Mouse (Mus musculus): Measurements from ENCODE around the gene Fam213b. TPM values are rescaled to one million over a fixed set of nuclear protein-coding genes. Genes with fewer than 3 reads are reported as not detected.

The Fam213b gene
- total RNA-seq, 1 experiment from 2014 or later, result 0.87 TPM

- ATAC-seq (replicated peaks; ENCODE audit: low read depth, poor library complexity, severe bottlenecking), result no peak
Measured at GRCm38 (mm10) chr4:154887593-154888250, 11.2 kb downstream of the Fam213b start.

GRCm38 (mm10) chr4:154886876-154887592, 11.9 kb downstream of the Fam213b start:
- ATAC-seq (replicated peaks; ENCODE audit: low read depth, poor library complexity, severe bottlenecking), result no peak

DNA sequence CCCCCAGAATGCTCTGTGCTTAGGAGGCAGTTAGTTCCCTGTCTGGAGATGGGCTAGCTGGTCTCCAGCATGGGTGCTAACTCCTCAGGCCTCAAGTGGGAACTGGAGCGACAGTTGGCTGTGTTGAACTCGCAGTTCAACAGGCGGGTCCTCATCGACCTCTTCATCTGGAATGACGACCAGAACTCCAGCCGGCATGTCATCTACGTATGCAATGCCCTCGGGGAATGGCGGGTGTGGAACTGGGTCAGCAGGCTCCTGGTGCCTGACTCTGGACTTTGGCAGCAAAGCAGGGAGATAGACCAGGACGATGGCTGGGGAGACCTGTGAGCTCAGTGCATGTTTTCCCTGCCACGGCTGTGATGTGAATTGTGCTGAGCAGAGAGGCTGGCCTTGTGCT, 13.5 kb downstream of the Fam213b start:
- ATAC-seq (replicated peaks; ENCODE audit: low read depth, poor library complexity, severe bottlenecking), result no peak

DNA sequence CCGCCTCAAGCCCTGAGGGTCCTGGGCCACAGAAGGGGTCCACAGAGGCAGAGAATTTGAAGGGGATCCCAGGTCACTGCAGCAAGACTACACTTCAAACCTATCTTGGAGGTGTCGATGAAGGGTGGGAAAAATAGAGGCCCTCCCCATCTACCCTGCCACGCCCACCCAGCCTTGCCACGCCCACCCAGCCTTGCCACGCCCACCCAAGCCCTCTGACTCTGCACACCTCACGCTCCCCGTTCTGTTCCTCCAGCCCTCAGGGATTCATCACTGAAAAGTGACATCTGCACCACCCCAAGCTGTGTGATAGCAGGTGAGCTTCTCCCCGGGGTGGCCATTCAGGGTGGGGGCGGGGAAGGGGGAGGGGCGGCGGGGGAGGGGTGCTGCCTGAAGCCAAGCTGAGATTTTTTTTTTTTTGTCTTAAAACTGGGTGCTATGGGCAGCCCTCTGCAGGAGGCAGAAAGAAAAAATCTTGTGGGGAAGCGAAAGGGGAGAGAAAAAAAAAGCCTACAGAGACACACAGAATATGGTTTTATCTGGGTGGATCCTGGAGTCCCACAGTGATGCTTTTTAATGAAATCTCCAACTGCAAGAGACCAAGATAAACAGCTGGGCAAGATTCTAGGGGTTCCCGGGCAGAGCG, 16.8 kb downstream of the Fam213b start:
- no peak for ATAC-seq (replicated peaks; ENCODE audit: low read depth, poor library complexity, severe bottlenecking)

GRCm38 (mm10) chr4:154880730-154881129, 18.2 kb downstream of the Fam213b start:
- ATAC-seq (replicated peaks; ENCODE audit: low read depth, poor library complexity, severe bottlenecking), result peak; percentile 71

- peak; percentile 95 for ATAC-seq (replicated peaks; ENCODE audit: low read depth, poor library complexity, severe bottlenecking)
Measured at GRCm38 (mm10) chr4:154877864-154878548, 20.9 kb downstream of the Fam213b start.

- no peak for ATAC-seq (replicated peaks; ENCODE audit: low read depth, poor library complexity, severe bottlenecking)
Measured at GRCm38 (mm10) chr4:154873186-154873585, 25.7 kb downstream of the Fam213b start.

GRCm38 (mm10) chr4:154871757-154872251, 27.1 kb downstream of the Fam213b start:
- ATAC-seq (replicated peaks; ENCODE audit: low read depth, poor library complexity, severe bottlenecking), result no peak; the same call in 1 of the 2 replicates

DNA sequence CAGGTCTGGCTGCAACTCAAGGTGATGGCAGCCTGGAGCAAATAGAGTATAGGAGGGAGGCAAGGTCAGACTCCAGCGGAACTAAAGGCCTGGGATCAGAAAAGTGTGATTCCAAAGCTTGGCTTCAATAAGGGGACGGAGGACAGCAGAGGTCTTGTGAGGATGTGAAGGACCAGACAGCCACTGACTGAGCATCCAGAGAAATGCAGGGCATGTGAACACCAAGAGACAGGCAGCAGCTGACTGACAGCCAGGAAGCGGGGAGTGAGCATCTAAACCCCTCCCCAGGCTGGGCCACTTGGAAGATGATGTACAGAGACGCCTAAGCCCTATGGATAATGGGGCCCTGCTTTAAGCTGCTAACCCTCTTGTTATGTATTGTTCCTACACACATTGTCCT, 28.2 kb downstream of the Fam213b start:
- ATAC-seq (replicated peaks; ENCODE audit: low read depth, poor library complexity, severe bottlenecking), result no peak

GRCm38 (mm10) chr4:154869440-154869839, 29.5 kb downstream of the Fam213b start, which contains the start of gene Mmel1:
Gene Mmel1 (plus strand): TSS chr4:154869585.
- ATAC-seq (replicated peaks; ENCODE audit: low read depth, poor library complexity, severe bottlenecking), result no peak

DNA sequence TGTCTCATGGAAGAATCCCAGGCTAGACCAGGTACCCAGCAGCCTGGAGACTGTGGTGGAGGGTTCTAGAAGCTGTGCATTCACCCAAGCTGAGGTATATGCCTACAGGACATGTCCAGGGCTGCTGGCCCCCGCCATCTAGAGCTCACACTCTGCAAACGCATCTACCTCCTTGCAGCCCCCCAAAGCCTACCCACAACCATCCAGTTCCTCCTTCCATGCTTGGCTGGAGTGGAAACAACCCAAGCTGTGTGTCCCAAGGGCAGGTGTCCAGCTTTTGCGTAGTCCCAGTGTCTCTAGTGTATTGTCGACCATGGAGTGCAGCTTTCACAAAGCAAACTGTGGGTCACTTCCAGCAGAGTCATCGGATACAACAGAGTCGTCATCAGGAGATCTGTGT, 31.7 kb downstream of the Fam213b start:
- ATAC-seq (replicated peaks; ENCODE audit: low read depth, poor library complexity, severe bottlenecking), result no peak

DNA sequence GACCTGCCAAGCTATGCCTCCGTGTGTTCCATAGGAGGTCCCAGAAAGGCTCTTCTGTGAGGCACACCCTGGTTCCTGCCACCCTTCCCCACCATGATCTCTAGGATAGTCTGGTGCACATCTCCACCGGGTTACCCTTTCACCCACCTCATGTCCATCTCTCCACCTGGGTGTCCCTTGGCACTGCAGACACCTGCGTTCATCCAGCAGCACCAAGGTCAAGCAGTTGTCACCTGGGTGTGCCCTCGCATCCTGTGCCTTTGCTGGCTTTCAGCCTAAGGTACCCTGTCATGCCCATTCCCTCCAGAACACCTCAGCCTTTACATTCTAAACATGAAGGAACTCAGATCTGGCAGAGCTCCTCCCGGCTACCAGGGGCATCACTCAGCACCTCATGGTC, 32.5 kb downstream of the Fam213b start:
- no peak for ATAC-seq (replicated peaks; ENCODE audit: low read depth, poor library complexity, severe bottlenecking)

GRCm38 (mm10) chr4:154864961-154865760, 33.8 kb downstream of the Fam213b start:
- ATAC-seq (replicated peaks; ENCODE audit: low read depth, poor library complexity, severe bottlenecking), result no peak

GRCm38 (mm10) chr4:154864271-154864771, 34.6 kb downstream of the Fam213b start:
- peak; percentile 91 for ATAC-seq (replicated peaks; ENCODE audit: low read depth, poor library complexity, severe bottlenecking)

GRCm38 (mm10) chr4:154863436-154863935, 35.4 kb downstream of the Fam213b start:
- ATAC-seq (replicated peaks; ENCODE audit: low read depth, poor library complexity, severe bottlenecking), result no peak

GRCm38 (mm10) chr4:154861967-154862366, 37.0 kb downstream of the Fam213b start:
- ATAC-seq (replicated peaks; ENCODE audit: low read depth, poor library complexity, severe bottlenecking), result no peak

DNA sequence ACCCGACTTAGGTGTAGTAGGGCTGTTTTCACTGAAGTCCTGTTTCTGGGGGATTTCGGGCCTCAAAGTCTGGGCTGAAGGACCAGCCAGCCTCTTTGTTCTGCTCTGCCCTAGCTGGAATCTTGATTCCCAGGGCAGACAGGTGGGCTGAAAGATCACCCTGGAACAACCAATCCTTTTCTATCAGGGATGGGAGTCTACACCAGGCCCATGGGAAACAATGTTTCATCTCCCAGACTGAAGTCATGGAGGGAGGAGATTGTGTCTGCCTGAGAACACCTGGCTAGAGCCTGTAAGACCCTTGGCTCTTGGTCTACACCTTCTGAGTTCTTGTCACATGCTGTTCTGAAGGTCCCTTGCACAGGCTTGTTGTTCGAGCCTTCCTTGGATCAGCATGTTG, 40.3 kb downstream of the Fam213b start:
- ATAC-seq (replicated peaks; ENCODE audit: low read depth, poor library complexity, severe bottlenecking), result no peak

DNA sequence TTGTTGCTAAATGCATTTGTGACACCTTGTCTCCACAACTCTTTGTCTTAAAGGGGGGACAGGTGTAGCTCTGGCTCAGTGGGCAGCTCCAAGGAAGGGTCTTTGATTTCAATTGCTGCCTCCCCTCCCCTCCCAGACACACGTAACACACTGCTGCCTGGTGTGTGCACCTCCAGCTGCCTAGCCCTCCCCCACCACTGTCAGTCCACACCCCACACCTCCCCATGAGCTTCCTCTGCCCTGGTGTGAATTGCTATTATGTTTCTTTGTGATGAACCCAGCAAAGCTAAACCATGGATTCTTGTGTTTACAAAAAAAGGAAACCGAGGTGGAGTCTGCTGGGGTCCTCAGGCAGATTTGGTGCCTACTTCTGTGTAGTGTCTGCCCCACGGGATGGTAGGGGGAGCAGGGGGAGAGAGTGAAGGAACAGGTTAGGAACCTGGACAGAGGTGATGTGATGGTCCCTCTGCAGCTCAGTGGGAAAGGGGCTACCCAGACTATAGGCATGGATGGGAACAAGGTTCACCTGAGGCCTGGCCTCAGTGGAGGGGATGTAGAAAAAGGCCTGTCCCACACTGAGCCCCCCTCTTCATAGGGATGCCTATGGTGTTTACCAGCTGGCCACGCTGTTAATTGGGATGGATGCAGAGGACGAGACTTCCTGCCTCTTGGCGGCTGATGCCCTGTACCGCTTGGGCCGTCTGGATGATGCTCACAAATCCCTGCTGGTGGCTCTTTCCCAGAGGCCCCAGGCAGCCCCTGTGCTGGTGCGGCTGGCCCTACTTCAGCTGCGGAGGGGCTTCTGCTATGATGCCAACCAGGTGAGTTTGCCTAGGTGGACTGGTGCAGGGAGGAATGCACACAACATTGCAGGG, 41.3 kb downstream of the Fam213b start:
- ATAC-seq (replicated peaks; ENCODE audit: low read depth, poor library complexity, severe bottlenecking), result no peak
